Mouse (Mus musculus) cerebellum, adult 2 months (tissue): ENCODE data around the gene Repin1. TPM values are rescaled to one million over a fixed set of nuclear protein-coding genes. Genes with fewer than 3 reads are reported as not detected.
A peak's percentile ranks its signal among the peaks of the same experiment; 100 is the strongest.

Experiments
- DNase-seq, 2 experiments: peaks; one replicate each; pipeline ENCODE4 v3.0.0; 2021
- H3K27ac ChIP-seq: fragments of 200-500 bp; 2 replicates; pipeline ENCODE4 v1.5.1; 2012; ENCODE audit warnings: low read length, control low read depth, inconsistent platforms; ENCODE audit not compliant: insufficient read depth
- H3K27me3 ChIP-seq: fragments of 200-500 bp; 2 replicates; pipeline ENCODE4 v1.6.1; 2012; ENCODE audit warnings: inconsistent platforms, mild to moderate bottlenecking, low read length, moderate library complexity; ENCODE audit not compliant: control insufficient read depth, insufficient read depth
- H3K4me1 ChIP-seq: fragments of 200-500 bp; 2 replicates; pipeline ENCODE4 v1.6.1; 2011; ENCODE audit warnings: low read length; ENCODE audit not compliant: control insufficient read depth, insufficient read depth
- H3K4me3 ChIP-seq: fragments of 200-500 bp; replicated peaks from 2 replicates; pipeline ENCODE3; 2011; ENCODE audit warnings: mild to moderate bottlenecking, low read depth, low read length, control low read depth; ENCODE audit not compliant: insufficient read depth
- CTCF ChIP-seq: fragments of 200-500 bp; IDR thresholded peaks from 2 replicates; pipeline ENCODE4 v1.5.1; 2011; ENCODE audit warnings: low read depth, mild to moderate bottlenecking, control low read depth, low read length, moderate library complexity, borderline replicate concordance; ENCODE audit not compliant: insufficient read depth
- POLR2A ChIP-seq: fragments of 200-500 bp; IDR thresholded peaks from 2 replicates; pipeline ENCODE4 v1.6.1; 2011; ENCODE audit warnings: low read length, control low read depth, borderline replicate concordance; ENCODE audit not compliant: insufficient read depth
- WGBS: fragments of 180-500 bp; shearing (Covaris S2); methylation state at CpG from one replicate; pipeline ENCODE4 v1.1.7; 2018; 5-methylcytosine and 5-hydroxymethylcytosine counted together
- polyA plus RNA-seq: library from polyadenylated mRNA; depleted of rRNA; stranded (reverse); fragments of >200 nt; gene quantifications from 2 replicates; pipeline ENCODE4 v1.2.3, GENCODE M21; 2012

Gene Repin1
- polyA plus RNA-seq, 1 experiment = 98.5 TPM

DNA sequence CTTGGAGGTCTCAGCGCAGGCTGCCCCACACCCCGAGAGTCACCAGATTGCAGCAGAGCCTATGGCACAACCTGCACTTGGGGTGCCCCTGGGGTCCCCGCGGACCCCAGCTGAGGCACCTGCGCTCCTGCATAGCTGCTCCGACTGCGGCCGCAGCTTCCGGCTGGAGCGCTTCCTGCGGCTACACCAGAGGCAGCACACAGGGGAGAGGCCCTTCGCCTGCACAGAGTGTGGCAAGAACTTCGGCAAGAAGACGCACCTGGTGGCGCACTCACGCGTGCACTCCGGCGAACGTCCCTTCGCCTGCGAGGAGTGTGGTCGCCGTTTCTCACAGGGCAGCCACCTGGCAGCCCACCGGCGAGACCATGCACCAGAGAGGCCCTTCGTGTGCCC is 3.5 kb downstream of the Repin1 start:
- H3K4me3 ChIP-seq = no peak overlapping the region
- no peaks in the 10 kb centered on the region for H3K27me3 ChIP-seq
- DNase-seq = no peak
- H3K27ac ChIP-seq = no peak overlapping the region
- no peak for TF ChIP-seq POLR2A
- no peak for TF ChIP-seq CTCF
- peaks cover 10% of the 10 kb centered on the region for H3K4me1 ChIP-seq
- 96% methylated on average over 27 of the region's 27 CpGs for WGBS

DNA sequence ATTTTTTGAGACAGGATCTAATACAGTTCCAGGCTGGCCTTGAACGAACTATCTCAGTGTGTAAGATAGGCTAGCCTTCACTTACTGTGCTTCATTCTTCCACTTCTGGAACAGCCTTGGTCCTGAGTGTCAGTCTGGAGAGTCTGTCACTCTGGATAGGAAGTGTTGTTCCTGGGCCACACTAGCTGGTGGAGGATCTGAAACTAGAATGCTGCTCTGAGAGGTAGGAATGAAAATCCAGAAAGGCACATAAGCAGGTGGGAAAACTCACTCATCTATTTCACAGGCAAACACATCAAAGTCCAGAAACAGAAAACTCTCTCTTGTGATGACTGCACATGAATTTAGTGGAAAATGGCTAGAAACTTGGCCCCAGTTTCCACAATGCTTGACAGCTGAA is 6.9 kb downstream of the Repin1 start:
- Histone ChIP-seq H3K27ac (no peak overlapping the region), H3K27me3 (no peaks in the 10 kb centered on the region), H3K4me3 (no peak overlapping the region), H3K4me1 (peaks cover 6% of the 10 kb centered on the region)
- 84% methylated on average over 1 of the region's 1 CpGs for WGBS
- no peak for DNase-seq
- TF ChIP-seq POLR2A = no peak
- no peak for TF ChIP-seq CTCF

GRCm38 (mm10) chr6:48601271-48602079 is 7.8 kb downstream of the Repin1 start, which contains the start of gene Zfp775:
Zfp775 (plus strand) TSS chr6:48602063.
- Histone ChIP-seq H3K27me3 (no peaks in the 10 kb centered on the region), H3K4me3 (peak within 1 kb of the TSS; percentile 88), H3K4me1 (peaks cover 6% of the 10 kb centered on the region), H3K27ac (peak within 1 kb of the TSS; percentile 86)
- no peak for TF ChIP-seq CTCF
- peak; percentile 71; the same call in 1 of the 2 replicates for TF ChIP-seq POLR2A
- peak; percentile 98 to 99 for DNase-seq
- 4% methylated on average over 42 of the region's 42 CpGs for WGBS

DNA sequence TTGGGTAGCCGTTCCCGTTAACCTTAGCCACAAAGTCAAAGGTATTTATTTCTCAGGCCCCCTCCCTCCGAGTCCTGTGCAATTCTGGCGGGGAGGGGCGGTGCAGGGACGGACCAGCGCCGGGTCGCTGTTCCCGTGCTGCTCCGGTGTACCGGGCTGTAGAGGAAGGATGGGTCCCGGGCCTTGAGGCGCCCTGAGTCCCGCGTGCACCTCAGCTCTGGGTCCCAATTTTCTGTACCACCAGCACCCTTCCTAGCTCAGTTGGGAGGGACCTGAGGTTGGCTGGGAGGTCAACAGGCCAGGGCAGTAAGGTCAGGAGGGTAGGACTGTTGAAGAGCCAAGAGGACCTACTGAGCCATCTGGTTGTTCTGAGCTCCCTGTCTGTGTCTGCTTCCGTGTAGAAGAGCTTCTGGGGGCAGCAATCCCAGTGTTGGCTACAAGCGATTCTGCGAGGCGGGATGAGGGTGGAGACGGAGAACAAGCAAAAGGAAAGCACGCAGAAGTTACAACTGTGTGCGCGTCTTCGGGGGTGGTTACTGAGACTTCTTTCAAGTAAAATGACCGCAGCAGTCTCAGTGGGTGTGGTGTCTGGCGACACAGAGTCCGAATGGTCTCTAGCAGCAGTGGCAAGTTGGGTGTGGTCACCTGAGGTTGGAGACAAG is 8.5 kb downstream of the Repin1 start:
- WGBS = under 1% methylated on average over 28 of the region's 28 CpGs
- peaks cover 6% of the 10 kb centered on the region; the same call in 1 of the 2 replicates for H3K4me1 ChIP-seq
- DNase-seq = peak in 1 of 2 experiments; percentile 71
- H3K4me3 ChIP-seq = peak overlapping the region; percentile 69
- TF ChIP-seq CTCF = no peak
- H3K27me3 ChIP-seq = no peaks in the 10 kb centered on the region
- H3K27ac ChIP-seq = peak overlapping the region; percentile 86

- 71% methylated on average over 2 of the region's 2 CpGs for WGBS
- DNase-seq = no peak
- H3K4me3 ChIP-seq = no peak overlapping the region
- TF ChIP-seq CTCF (no peak), POLR2A (no peak)
- H3K4me1 ChIP-seq = peaks cover 23% of the 10 kb centered on the region
- no peaks in the 10 kb centered on the region for H3K27me3 ChIP-seq
- no peak overlapping the region for H3K27ac ChIP-seq
Observed at GRCm38 (mm10) chr6:48608124-48608523, 14.4 kb downstream of the Repin1 start.

DNA sequence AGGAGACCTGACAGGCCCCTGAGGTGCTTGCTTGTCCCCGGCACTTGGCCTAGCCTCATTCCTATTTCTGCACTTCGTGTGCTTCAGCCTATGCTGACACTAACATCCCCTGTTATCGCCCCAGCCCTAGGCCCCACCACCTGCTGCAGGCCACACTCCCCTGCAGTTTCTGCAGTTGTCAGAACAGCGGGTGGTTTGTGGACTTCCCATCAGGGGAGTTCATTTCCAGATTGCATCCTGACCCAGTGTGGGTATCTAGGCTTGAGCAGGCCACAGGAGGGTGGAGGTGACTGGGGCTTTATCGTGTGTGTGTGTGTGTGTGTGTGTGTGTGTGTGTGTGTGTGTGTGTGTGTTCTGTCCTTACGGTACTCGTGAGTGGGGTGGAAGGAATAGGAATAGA is 15.8 kb downstream of the Repin1 start:
- DNase-seq = peak; percentile 38 to 51
- H3K4me3 ChIP-seq = no peak overlapping the region
- whole genome bisulfite sequencing = 13% methylated on average over 7 of the region's 7 CpGs
- H3K27me3 ChIP-seq = no peaks in the 10 kb centered on the region
- H3K4me1 ChIP-seq = peaks cover 23% of the 10 kb centered on the region
- 0 out of 2 replicates have a peak overlapping the region, but pooled peaks have one; percentile 33 for H3K27ac ChIP-seq
- TF ChIP-seq POLR2A = no peak
- TF ChIP-seq CTCF = no peak

- no peak overlapping the region for H3K4me3 ChIP-seq
- H3K27ac ChIP-seq = no peak overlapping the region
- no peaks in the 10 kb centered on the region for H3K27me3 ChIP-seq
- TF ChIP-seq POLR2A (no peak), CTCF (no peak)
- H3K4me1 ChIP-seq = peaks cover 23% of the 10 kb centered on the region
- WGBS = 32% methylated on average over 3 of the region's 3 CpGs
- no peak for DNase-seq
Observed at GRCm38 (mm10) chr6:48610657-48611056, 17.0 kb downstream of the Repin1 start.
